Mouse (Mus musculus) bone marrow, adult 2 months (tissue): ENCODE data around the gene Zcrb1.
A peak's percentile ranks its signal among the peaks of the same experiment; 100 is the strongest.

ENCODE experiments used
- CTCF ChIP-seq: fragments of 200-500 bp; IDR thresholded peaks from 2 replicates; pipeline ENCODE4 v1.5.1; 2011; ENCODE audit warnings: low read length, control low read depth; ENCODE audit not compliant: control insufficient read depth, insufficient read depth
- POLR2A ChIP-seq: fragments of 200-500 bp; IDR thresholded peaks from 2 replicates; pipeline ENCODE4 v1.6.1; 2011; ENCODE audit warnings: low read depth, mild to moderate bottlenecking, control low read depth, low read length, borderline replicate concordance; ENCODE audit not compliant: control insufficient read depth

GRCm38 (mm10) chr15:93336925-93337761 lies 61.0 kb downstream of the Zcrb1 start, which contains the start of gene Yaf2:
- TF ChIP-seq POLR2A, result peak; percentile 49; the same call in 1 of the 2 replicates
- TF ChIP-seq CTCF, result no peak
